Mouse (Mus musculus) testis, adult 10 weeks (tissue): ENCODE measurements around the gene Shisa7. TPM values are rescaled to one million over a fixed set of nuclear protein-coding genes. Genes with fewer than 3 reads are reported as not detected.

Experiments
- polyA plus RNA-seq: library from polyadenylated mRNA; stranded (reverse); fragments of 350-450 nt; fragmentation: Illumina TruSeq; extraction: RNeasy Lipid Tissue Mini Kit (QIAGEN cat#74804); gene quantifications from one replicate; pipeline ENCODE4 v1.2.3, GENCODE M21; 2014; ENCODE audit warnings: low read depth, low replicate concordance

Shisa7 gene
- polyA plus RNA-seq = 3.5 TPM

GRCm38 (mm10) chr7:4844245-4844916 is at the start of gene Shisa7:
TSS of gene Shisa7 (minus strand) at chr7:4844696.

DNA sequence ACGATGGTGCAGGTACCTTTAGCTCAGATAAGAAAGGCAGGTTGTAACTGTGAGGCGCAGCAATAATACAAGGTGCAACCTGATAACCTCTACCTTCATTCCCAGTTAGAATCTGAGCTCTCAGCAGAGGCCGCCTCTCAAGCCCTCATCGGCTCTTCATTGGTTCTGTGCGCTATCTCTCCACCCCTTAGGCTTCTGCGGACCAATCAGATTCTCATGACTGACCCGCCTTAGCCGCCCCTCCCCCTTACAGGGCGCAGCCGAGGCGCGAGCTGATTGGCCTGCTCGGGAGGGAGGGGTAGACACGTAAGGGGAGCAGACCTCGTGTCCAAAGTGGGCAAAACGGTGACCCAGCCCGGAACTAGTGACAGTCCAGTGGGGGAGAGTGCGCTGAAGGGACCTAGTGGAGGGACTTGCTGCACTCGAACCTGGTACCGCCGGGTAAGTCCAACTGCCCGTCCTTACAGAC is 32.3 kb upstream of the Shisa7 start, which contains the start of gene Isoc2a:
Gene Isoc2a, plus strand, starts transcription at position 401 of the 469 bp plus-strand sequence.

DNA sequence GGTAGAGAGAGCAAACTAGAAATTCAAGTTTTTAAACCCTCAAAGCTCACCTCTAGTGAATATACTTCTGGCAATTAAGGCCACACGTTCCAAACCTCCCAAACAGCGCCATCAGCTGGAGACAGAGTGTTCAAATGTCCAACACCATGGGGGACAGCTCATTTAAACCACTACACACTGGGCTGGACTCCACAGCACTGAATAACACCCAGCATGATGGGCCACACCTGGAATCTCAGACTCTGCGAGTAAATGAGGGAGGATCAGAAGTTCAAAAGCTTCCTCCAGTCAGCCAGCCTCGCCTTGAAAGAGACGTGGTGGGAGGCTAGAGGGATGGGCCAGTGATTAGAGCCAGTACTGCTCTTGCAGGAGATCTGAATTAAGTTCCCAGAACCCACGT is 25.6 kb upstream of the Shisa7 start, which contains the start of gene Isoc2b:
Gene Isoc2b, minus strand, starts transcription at position 126 of the 400 bp plus-strand sequence.

GRCm38 (mm10) chr7:4812303-4813104 is 32.0 kb downstream of the Shisa7 start, which contains the start of gene Ube2s:
TSS of gene Ube2s (minus strand) at chr7:4812590.

GRCm38 (mm10) chr7:4792278-4793212 is 52.0 kb downstream of the Shisa7 start, which contains the start of gene Rpl28:
TSS of gene Rpl28 (plus strand) at chr7:4792874.

DNA sequence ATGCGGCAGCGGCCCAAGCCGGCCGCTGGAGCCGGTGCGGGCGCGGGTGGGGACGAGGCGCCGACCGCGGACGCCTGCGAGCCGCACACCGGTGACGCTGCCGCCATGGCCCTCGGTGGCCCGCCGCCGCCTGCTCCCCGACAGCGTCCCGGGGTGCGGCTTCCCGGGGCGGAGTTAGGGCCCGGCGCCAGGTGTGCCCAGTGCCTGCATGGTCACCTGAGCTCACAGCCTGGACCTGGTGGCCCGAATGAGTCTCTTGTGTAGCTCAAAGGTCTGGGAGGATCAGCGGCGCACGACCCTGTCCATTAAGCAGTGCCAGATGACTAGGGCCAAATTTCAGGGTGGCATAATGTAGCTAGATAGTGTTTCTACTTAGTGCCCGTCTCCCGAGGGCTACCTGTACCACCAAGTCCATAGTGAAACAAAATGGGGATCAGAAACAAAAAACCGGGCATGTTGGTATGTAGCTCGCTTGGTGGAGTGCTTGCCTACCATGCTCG is 55.0 kb downstream of the Shisa7 start, which contains the start of gene Tmem238:
Gene Tmem238, minus strand, starts transcription at position 221 of the 500 bp plus-strand sequence.

DNA sequence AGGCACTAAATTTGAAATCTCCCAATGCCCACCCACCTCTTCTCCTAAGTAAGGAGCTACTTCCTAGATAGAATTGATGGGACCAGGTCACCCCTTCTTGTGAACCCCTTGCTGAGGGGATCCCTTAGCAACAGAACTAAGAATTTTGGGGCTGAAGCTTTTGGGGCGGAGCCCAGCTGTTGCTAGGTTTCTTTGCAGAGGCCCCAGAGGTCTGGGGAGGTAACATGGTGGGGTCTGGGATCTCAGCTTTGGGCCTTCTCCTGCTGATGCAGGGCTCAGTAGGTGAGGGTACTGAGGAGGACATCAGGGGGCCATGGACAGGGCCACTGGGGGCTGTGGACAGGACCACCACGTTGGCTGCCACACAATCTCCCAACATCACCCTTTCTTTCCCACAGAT is 61.7 kb downstream of the Shisa7 start, which contains the start of the genes Il11 and Tmem190:
Gene Il11, minus strand, starts transcription at position 101 of the 400 bp plus-strand sequence.
Gene Tmem190, plus strand, starts transcription at position 179 of the 400 bp plus-strand sequence.

Other genes starting within 250 kb of the Shisa7 start
- 0.13 TPM for gene Ptprh, start 240.7 kb downstream of the Shisa7 start, polyA plus RNA-seq
- 4.2 TPM for gene Tmem86b, start 213.3 kb downstream of the Shisa7 start, polyA plus RNA-seq
- gene Ppp6r1, start 185.7 kb downstream of the Shisa7 start, polyA plus RNA-seq = 17.9 TPM
- 1.2 TPM for gene Hspbp1, start 159.6 kb downstream of the Shisa7 start, polyA plus RNA-seq
- gene Brsk1, start 154.1 kb downstream of the Shisa7 start, polyA plus RNA-seq = 3.7 TPM
- not detected for gene Tmem150b, start 119.4 kb downstream of the Shisa7 start, polyA plus RNA-seq
- 0.18 TPM for gene Kmt5c, start 104.6 kb downstream of the Shisa7 start, polyA plus RNA-seq
- 13.6 TPM for gene Cox6b2, start 91.6 kb downstream of the Shisa7 start, polyA plus RNA-seq
- gene Fam71e2, start 73.4 kb downstream of the Shisa7 start, polyA plus RNA-seq = 175 TPM
- 1.5 TPM for gene Il11, start 61.8 kb downstream of the Shisa7 start, polyA plus RNA-seq
- 21.8 TPM for gene Tmem190, start 61.8 kb downstream of the Shisa7 start, polyA plus RNA-seq
- not detected for gene Tmem238, start 55.0 kb downstream of the Shisa7 start, polyA plus RNA-seq
- 9.0 TPM for gene Rpl28, start 51.8 kb downstream of the Shisa7 start, polyA plus RNA-seq
- gene Ube2s, start 32.1 kb downstream of the Shisa7 start, polyA plus RNA-seq = 58.0 TPM
- gene Isoc2b, start 25.6 kb upstream of the Shisa7 start, polyA plus RNA-seq = 1.2 TPM
- 1.8 TPM for gene Isoc2a, start 32.5 kb upstream of the Shisa7 start, polyA plus RNA-seq
- gene Gm36210, start 61.8 kb upstream of the Shisa7 start, polyA plus RNA-seq = not detected
- not detected for gene Zfp628, start 70.5 kb upstream of the Shisa7 start, polyA plus RNA-seq
- 0.67 TPM for gene Nat14, start 77.3 kb upstream of the Shisa7 start, polyA plus RNA-seq
- gene Ssc5d, start 81.1 kb upstream of the Shisa7 start, polyA plus RNA-seq = not detected
- gene Sbk2, start 119.7 kb upstream of the Shisa7 start, polyA plus RNA-seq = not detected
- 0.20 TPM for gene Sbk3, start 126.5 kb upstream of the Shisa7 start, polyA plus RNA-seq
- 3.8 TPM for gene Zfp579, start 151.5 kb upstream of the Shisa7 start, polyA plus RNA-seq
- gene Zfp524, start 169.7 kb upstream of the Shisa7 start, polyA plus RNA-seq = not detected
- gene Fiz1, start 170.0 kb upstream of the Shisa7 start, polyA plus RNA-seq = 21.5 TPM
- gene Gm44973, start 170.8 kb upstream of the Shisa7 start, polyA plus RNA-seq = not detected
- gene Zfp865, start 175.7 kb upstream of the Shisa7 start, polyA plus RNA-seq = 4.3 TPM
- gene Ccdc106, start 175.9 kb upstream of the Shisa7 start, polyA plus RNA-seq = 1.6 TPM
- gene 4632433K11Rik, start 189.4 kb upstream of the Shisa7 start, polyA plus RNA-seq = 0.83 TPM
- 3.4 TPM for gene Zfp784, start 193.8 kb upstream of the Shisa7 start, polyA plus RNA-seq
- 0.32 TPM for gene Zfp580, start 206.8 kb upstream of the Shisa7 start, polyA plus RNA-seq
- gene U2af2, start 217.4 kb upstream of the Shisa7 start, polyA plus RNA-seq = 8.7 TPM
- 2.7 TPM for gene Epn1, start 235.5 kb upstream of the Shisa7 start, polyA plus RNA-seq